Mouse (Mus musculus): Measurements from ENCODE around the gene Rmnd5a. TPM values are rescaled to one million over a fixed set of nuclear protein-coding genes. Genes with fewer than 3 reads are reported as not detected.

The Rmnd5a gene
- total and polyA plus RNA-seq, 2 experiments from 2014 or later, result 7.8 to 41.8 TPM

DNA sequence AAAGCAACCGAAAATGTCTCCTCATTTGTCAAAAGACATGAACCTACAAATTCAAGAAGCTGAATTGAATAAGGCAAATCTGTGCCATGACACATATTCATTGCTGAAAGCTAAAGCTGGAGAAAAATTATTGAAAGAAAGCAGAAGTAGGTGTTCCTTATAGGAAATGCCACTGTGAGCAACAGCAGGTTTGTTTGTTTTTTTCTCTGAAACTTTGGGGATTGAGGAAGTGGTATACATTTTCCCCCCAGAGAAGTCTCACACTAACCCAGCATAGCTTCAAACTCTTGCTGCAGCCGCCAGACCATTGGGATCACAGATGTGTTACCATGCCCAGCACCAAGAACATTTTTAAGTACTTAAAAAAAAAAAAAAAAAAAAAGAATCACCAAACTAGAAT is 12.4 kb upstream of the Rmnd5a start:
- Histone ChIP-seq H3K4me2 (ENCODE audit: low read depth, low read length, poor library complexity, severe bottlenecking) (no peak overlapping the region), H3K27me3 (ENCODE audit: insufficient read depth, low read length) (no peaks in the 10 kb centered on the region), H3K27ac (ENCODE audit: low read depth, low read length) (no peak overlapping the region), H3K36me3 (ENCODE audit: insufficient read depth, low read length) (no peaks in the 10 kb centered on the region), H3K4me1 (ENCODE audit: insufficient read depth, low read length) (no peaks in the 10 kb centered on the region), H3K4me3 (ENCODE audit: low read depth, low read length) (no peak overlapping the region), H3K9ac (replicated peaks; ENCODE audit: low read length, poor library complexity, severe bottlenecking) (no peak overlapping the region), H3K9me3 (ENCODE audit: low read length) (no peaks in the 10 kb centered on the region)
- 94% methylated on average over 2 of the region's 2 CpGs for WGBS
- no peak for TF ChIP-seq CTCF (IDR thresholded peaks at IDR 0.05)
- ATAC-seq (ENCODE audit: low FRiP score) (no peak), DNase-seq (ENCODE audit: low spot score) (no peak)

DNA sequence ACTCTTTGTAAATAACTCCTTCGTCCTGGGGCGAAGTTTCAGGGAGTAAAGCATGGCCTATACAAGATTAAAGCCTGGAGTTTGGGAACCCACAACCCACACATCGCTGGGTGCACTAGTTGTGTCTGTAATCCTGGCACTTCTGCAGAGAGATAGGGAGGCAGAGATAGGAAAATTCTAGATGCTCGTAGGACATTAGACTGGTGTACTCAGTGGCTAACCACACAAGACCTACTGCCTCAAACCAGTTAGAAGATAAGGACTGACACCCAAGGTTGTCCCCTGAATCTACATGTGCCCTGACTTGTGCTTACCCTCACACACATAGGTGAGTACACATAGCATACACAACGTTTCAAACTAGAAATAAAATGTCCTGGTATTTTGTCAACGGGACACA is 5.1 kb upstream of the Rmnd5a start:
- Histone ChIP-seq H3K27ac (ENCODE audit: low read depth, low read length) (no peak overlapping the region), H3K9ac (replicated peaks; ENCODE audit: low read length, poor library complexity, severe bottlenecking) (no peak overlapping the region), H3K4me1 (ENCODE audit: insufficient read depth, low read length) (no peaks in the 10 kb centered on the region), H3K4me2 (ENCODE audit: low read depth, low read length, poor library complexity, severe bottlenecking) (no peak overlapping the region), H3K36me3 (ENCODE audit: insufficient read depth, low read length) (no peaks in the 10 kb centered on the region), H3K9me3 (ENCODE audit: low read length) (no peaks in the 10 kb centered on the region), H3K4me3 (ENCODE audit: low read depth, low read length) (no peak overlapping the region), H3K27me3 (ENCODE audit: insufficient read depth, low read length) (no peaks in the 10 kb centered on the region)
- 83% methylated on average over 6 of the region's 6 CpGs for WGBS
- TF ChIP-seq CTCF (IDR thresholded peaks at IDR 0.05), result no peak
- DNase-seq (ENCODE audit: low spot score) (no peak), ATAC-seq (ENCODE audit: low FRiP score) (no peak)

DNA sequence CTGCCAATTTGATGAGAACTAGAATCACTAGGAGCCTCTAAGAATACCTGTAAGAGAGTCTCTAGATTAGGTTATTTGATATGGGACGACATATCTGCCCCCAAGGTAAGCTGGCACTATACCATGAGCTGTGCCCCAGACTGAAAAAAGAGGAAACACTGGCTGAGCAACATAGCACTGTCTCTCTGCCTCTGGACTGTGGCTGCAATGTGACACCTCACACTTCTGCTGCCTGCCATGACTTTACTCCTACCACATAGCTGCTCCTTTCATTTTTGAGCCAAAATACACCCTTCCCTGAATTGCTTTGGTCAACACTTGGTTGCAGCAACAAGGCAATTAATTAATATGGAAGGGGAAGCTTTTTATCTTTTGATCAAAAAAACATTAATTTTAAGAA is 4.3 kb upstream of the Rmnd5a start:
- DNase-seq (ENCODE audit: low spot score) (no peak), ATAC-seq (ENCODE audit: low FRiP score) (no peak)
- H3K36me3 ChIP-seq (ENCODE audit: insufficient read depth, low read length), result no peaks in the 10 kb centered on the region
- no peaks in the 10 kb centered on the region for H3K4me1 ChIP-seq (ENCODE audit: insufficient read depth, low read length)
- H3K27ac ChIP-seq (ENCODE audit: low read depth, low read length), result no peak overlapping the region
- H3K4me3 ChIP-seq (ENCODE audit: low read depth, low read length), result no peak overlapping the region
- no peaks in the 10 kb centered on the region for H3K9me3 ChIP-seq (ENCODE audit: low read length)
- TF ChIP-seq CTCF (IDR thresholded peaks at IDR 0.05), result no peak
- no peak overlapping the region for H3K4me2 ChIP-seq (ENCODE audit: low read depth, low read length, poor library complexity, severe bottlenecking)
- no peaks in the 10 kb centered on the region for H3K27me3 ChIP-seq (ENCODE audit: insufficient read depth, low read length)
- no peak overlapping the region for H3K9ac ChIP-seq (replicated peaks; ENCODE audit: low read length, poor library complexity, severe bottlenecking)
- WGBS, result 75% methylated on average over 1 of the region's 1 CpGs

DNA sequence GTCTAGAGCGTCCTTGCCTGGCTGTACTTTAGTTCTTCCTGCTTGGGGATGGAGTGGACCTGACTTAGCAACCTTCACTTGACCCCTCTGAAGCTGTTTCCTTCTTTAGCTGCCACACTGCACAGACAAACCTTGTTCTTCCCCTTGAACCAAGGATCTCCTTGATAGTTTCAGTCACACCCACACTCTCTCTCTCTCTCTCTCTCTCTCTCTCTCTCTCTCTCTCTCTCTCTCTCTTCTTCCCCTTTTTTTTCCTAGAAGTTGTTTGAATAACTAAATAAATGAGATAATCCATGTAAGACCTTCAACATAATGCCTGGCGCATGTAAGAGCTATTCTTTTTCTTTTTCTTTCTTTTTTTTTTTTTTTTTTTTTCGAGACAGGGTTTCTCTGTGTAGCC is 1.7 kb upstream of the Rmnd5a start:
- Histone ChIP-seq H3K36me3 (ENCODE audit: insufficient read depth, low read length) (no peaks in the 10 kb centered on the region), H3K4me1 (ENCODE audit: insufficient read depth, low read length) (peaks cover 11% of the 10 kb centered on the region), H3K9ac (replicated peaks; ENCODE audit: low read length, poor library complexity, severe bottlenecking) (no peak overlapping the region), H3K9me3 (ENCODE audit: low read length) (no peaks in the 10 kb centered on the region), H3K4me2 (ENCODE audit: low read depth, low read length, poor library complexity, severe bottlenecking) (no peak overlapping the region), H3K4me3 (ENCODE audit: low read depth, low read length) (no peak overlapping the region), H3K27me3 (ENCODE audit: insufficient read depth, low read length) (no peaks in the 10 kb centered on the region), H3K27ac (ENCODE audit: low read depth, low read length) (no peak overlapping the region)
- ATAC-seq (ENCODE audit: low FRiP score), result no peak
- DNase-seq (ENCODE audit: low spot score), result no peak
- no peak for TF ChIP-seq CTCF (IDR thresholded peaks at IDR 0.05)
- WGBS, result 84% methylated on average over 2 of the region's 3 CpGs

DNA sequence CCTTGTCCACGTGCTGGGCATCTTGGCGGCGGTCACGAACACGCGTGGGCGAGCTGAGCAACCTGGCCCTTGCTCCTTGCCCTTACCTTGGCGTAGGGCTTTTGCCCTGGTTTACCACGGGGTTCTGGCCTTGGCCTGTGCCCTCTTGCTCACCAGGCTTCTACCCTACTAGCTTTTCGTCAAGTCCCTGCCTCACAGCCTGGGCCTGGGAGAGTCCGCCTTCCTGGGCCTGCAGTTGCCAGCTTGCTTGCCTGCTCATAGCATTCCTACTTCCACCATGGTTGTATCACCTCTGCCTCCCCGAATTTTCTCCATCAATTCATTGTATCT is 779 bp upstream of the Rmnd5a start:
- Histone ChIP-seq H3K4me2 (ENCODE audit: low read depth, low read length, poor library complexity, severe bottlenecking) (peak overlapping the region; percentile 84), H3K27ac (ENCODE audit: low read depth, low read length) (peak overlapping the region; percentile 96), H3K27me3 (ENCODE audit: insufficient read depth, low read length) (no peaks in the 10 kb centered on the region), H3K9ac (replicated peaks; ENCODE audit: low read length, poor library complexity, severe bottlenecking) (peak overlapping the region; percentile 73), H3K4me3 (ENCODE audit: low read depth, low read length) (peak overlapping the region; percentile 88), H3K36me3 (ENCODE audit: insufficient read depth, low read length) (no peaks in the 10 kb centered on the region), H3K9me3 (ENCODE audit: low read length) (no peaks in the 10 kb centered on the region), H3K4me1 (ENCODE audit: insufficient read depth, low read length) (peaks cover 11% of the 10 kb centered on the region)
- no peak for TF ChIP-seq CTCF (IDR thresholded peaks at IDR 0.05)
- 3% methylated on average over 12 of the region's 12 CpGs for WGBS
- DNase-seq (ENCODE audit: low spot score) (no peak), ATAC-seq (ENCODE audit: low FRiP score) (no peak; the same call in 1 of the 2 replicates)

DNA sequence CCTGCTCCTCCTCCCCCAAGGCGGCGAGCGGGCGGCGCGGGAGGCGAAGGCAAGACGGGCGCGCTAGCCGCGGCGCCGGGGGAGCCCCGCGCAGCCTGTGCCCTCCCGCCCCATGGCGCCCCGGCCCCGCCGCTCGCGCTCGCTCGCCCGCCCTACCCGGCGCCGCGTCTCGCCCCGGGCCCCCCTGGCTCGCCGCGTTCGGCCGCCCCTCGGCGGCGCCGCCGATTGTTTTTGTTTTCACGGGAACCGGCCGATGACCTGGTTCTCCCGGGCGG is 283 bp downstream of the Rmnd5a start:
- no peaks in the 10 kb centered on the region for H3K9me3 ChIP-seq (ENCODE audit: low read length)
- H3K9ac ChIP-seq (replicated peaks; ENCODE audit: low read length, poor library complexity, severe bottlenecking), result peak overlapping the region; percentile 95
- H3K27me3 ChIP-seq (ENCODE audit: insufficient read depth, low read length), result no peaks in the 10 kb centered on the region
- peak overlapping the region; percentile 88 for H3K4me3 ChIP-seq (ENCODE audit: low read depth, low read length)
- H3K27ac ChIP-seq (ENCODE audit: low read depth, low read length), result peak overlapping the region; percentile 96
- WGBS, result 0% methylated on average over 30 of the region's 47 CpGs
- no peaks in the 10 kb centered on the region for H3K36me3 ChIP-seq (ENCODE audit: insufficient read depth, low read length)
- H3K4me2 ChIP-seq (ENCODE audit: low read depth, low read length, poor library complexity, severe bottlenecking), result peak overlapping the region; percentile 60
- peak; percentile 50 for ATAC-seq (ENCODE audit: low FRiP score)
- H3K4me1 ChIP-seq (ENCODE audit: insufficient read depth, low read length), result peaks cover 11% of the 10 kb centered on the region
- no peak for TF ChIP-seq CTCF (IDR thresholded peaks at IDR 0.05)
- no peak for DNase-seq (ENCODE audit: low spot score)
